Mouse (Mus musculus): ENCODE measurements around the gene Sdhc. TPM values are rescaled to one million over a fixed set of nuclear protein-coding genes. Genes with fewer than 3 reads are reported as not detected.
A peak's percentile ranks its signal among the peaks of the same experiment; 100 is the strongest.
"Not testable (repeated sequence)": the region's sequence is repeated elsewhere in the genome, so short reads cannot be mapped to it uniquely, and the experiment has no call there.

Sdhc gene
- polyA plus RNA-seq, 1 experiment from 2014 or later: 207 TPM

- not testable (repeated sequence) for H3K4me2 ChIP-seq (ENCODE audit: low read depth, low read length); H3K36me3 ChIP-seq (replicated peaks; ENCODE audit: insufficient read depth, low read length); H3K27ac ChIP-seq (ENCODE audit: low read depth); H3K9me3 ChIP-seq (ENCODE audit: low read length); DNase-seq; H3K9ac ChIP-seq (replicated peaks); H3K4me1 ChIP-seq (ENCODE audit: insufficient read depth); H3K4me3 ChIP-seq (ENCODE audit: low read depth, low read length)
- peak; percentile 77 for ATAC-seq
- peaks cover 15% of the 10 kb centered on the region for H3K27me3 ChIP-seq (ENCODE audit: insufficient read depth, low read length)
- WGBS (ENCODE audit: insufficient replicate concordance): 0% methylated on average over 1 of the region's 35 CpGs
These were observed 71.1 kb downstream of the Sdhc start for GRCm38 (mm10) chr1:171079345-171079744.

GRCm38 (mm10) chr1:171078419-171078818, 72.0 kb downstream of the Sdhc start:
- not testable (repeated sequence) for H3K4me3 ChIP-seq (ENCODE audit: low read depth, low read length); H3K4me2 ChIP-seq (ENCODE audit: low read depth, low read length)
- 24% methylated on average over 11 of the region's 12 CpGs for WGBS (ENCODE audit: insufficient replicate concordance)

GRCm38 (mm10) chr1:171077955-171078354, 72.4 kb downstream of the Sdhc start:
- not testable (repeated sequence) for H3K36me3 ChIP-seq (replicated peaks; ENCODE audit: insufficient read depth, low read length); H3K4me2 ChIP-seq (ENCODE audit: low read depth, low read length); H3K9ac ChIP-seq (replicated peaks); H3K9me3 ChIP-seq (ENCODE audit: low read length); H3K4me1 ChIP-seq (ENCODE audit: insufficient read depth); ATAC-seq; DNase-seq; H3K27ac ChIP-seq (ENCODE audit: low read depth); H3K4me3 ChIP-seq (ENCODE audit: low read depth, low read length)
- H3K27me3 ChIP-seq (ENCODE audit: insufficient read depth, low read length): peaks cover 20% of the 10 kb centered on the region
- 3% methylated on average over 13 of the region's 27 CpGs for WGBS (ENCODE audit: insufficient replicate concordance)

More at GRCm38 (mm10) chr1:171078419-171078818, 72.0 kb downstream of the Sdhc start:
- not testable (repeated sequence) for ATAC-seq; H3K27ac ChIP-seq (ENCODE audit: low read depth); DNase-seq; H3K36me3 ChIP-seq (replicated peaks; ENCODE audit: insufficient read depth, low read length); H3K4me1 ChIP-seq (ENCODE audit: insufficient read depth); H3K9me3 ChIP-seq (ENCODE audit: low read length); H3K9ac ChIP-seq (replicated peaks)
- peaks cover 20% of the 10 kb centered on the region for H3K27me3 ChIP-seq (ENCODE audit: insufficient read depth, low read length)

- H3K27me3 ChIP-seq (ENCODE audit: insufficient read depth, low read length): peaks cover 20% of the 10 kb centered on the region
- H3K4me1 ChIP-seq (ENCODE audit: insufficient read depth); H3K27ac ChIP-seq (ENCODE audit: low read depth); H3K9me3 ChIP-seq (ENCODE audit: low read length); H3K36me3 ChIP-seq (replicated peaks; ENCODE audit: insufficient read depth, low read length); H3K4me3 ChIP-seq (ENCODE audit: low read depth, low read length); ATAC-seq; H3K4me2 ChIP-seq (ENCODE audit: low read depth, low read length); DNase-seq; H3K9ac ChIP-seq (replicated peaks): not testable (repeated sequence)
- WGBS (ENCODE audit: insufficient replicate concordance): 43% methylated on average over 5 of the region's 5 CpGs
These were observed 73.2 kb downstream of the Sdhc start for GRCm38 (mm10) chr1:171077192-171077591.

Small RNA genes within 50 kb of the gene (microRNA-seq; reads per million reads assigned to microRNA genes)
- gene Gm27844: not detected

Other genes starting within 250 kb of the Sdhc start
- 0.36 and 0.41 TPM in 2 replicates for gene Fcrlb, start 237.7 kb downstream of the Sdhc start, polyA plus RNA-seq (2015; fragmentation: Nextera tagmentation; extraction: Ambion mirVana)
- 9.0 and 10.4 TPM in 2 replicates for gene Fcrla, start 223.0 kb downstream of the Sdhc start, polyA plus RNA-seq (2015; fragmentation: Nextera tagmentation; extraction: Ambion mirVana)
- 18.0 and 18.7 TPM in 2 replicates for gene Fcgr2b, start 174.1 kb downstream of the Sdhc start, polyA plus RNA-seq (2015; fragmentation: Nextera tagmentation; extraction: Ambion mirVana)
- gene Fcgr4, start 131.7 kb downstream of the Sdhc start, polyA plus RNA-seq (2015; fragmentation: Nextera tagmentation; extraction: Ambion mirVana): 9.4 and 9.7 TPM in 2 replicates
- 40.3 and 41.8 TPM in 2 replicates for gene Fcgr3, start 85.7 kb downstream of the Sdhc start, polyA plus RNA-seq (2015; fragmentation: Nextera tagmentation; extraction: Ambion mirVana)
- gene Cfap126, start 36.7 kb downstream of the Sdhc start, polyA plus RNA-seq (2015; fragmentation: Nextera tagmentation; extraction: Ambion mirVana): 0.90 and 1.5 TPM in 2 replicates
- gene Mpz, start 108 bp upstream of the Sdhc start, polyA plus RNA-seq (2015; fragmentation: Nextera tagmentation; extraction: Ambion mirVana): 0.05 and 0.12 TPM in 2 replicates
- gene Pcp4l1, start 45.7 kb upstream of the Sdhc start, polyA plus RNA-seq (2015; fragmentation: Nextera tagmentation; extraction: Ambion mirVana): 6.7 and 8.2 TPM in 2 replicates
- 49.6 and 53.1 TPM in 2 replicates for gene Nr1i3, start 63.4 kb upstream of the Sdhc start, polyA plus RNA-seq (2015; fragmentation: Nextera tagmentation; extraction: Ambion mirVana)
- 5.7 and 6.6 TPM in 2 replicates for gene Tomm40l, start 71.9 kb upstream of the Sdhc start, polyA plus RNA-seq (2015; fragmentation: Nextera tagmentation; extraction: Ambion mirVana)
- 20,306 and 20,852 TPM in 2 replicates for gene Apoa2, start 74.5 kb upstream of the Sdhc start, polyA plus RNA-seq (2015; fragmentation: Nextera tagmentation; extraction: Ambion mirVana)
- gene Fcer1g, start 83.8 kb upstream of the Sdhc start, polyA plus RNA-seq (2015; fragmentation: Nextera tagmentation; extraction: Ambion mirVana): 171 and 176 TPM in 2 replicates
- 0.41 and 0.51 TPM in 2 replicates for gene Adamts4, start 99.8 kb upstream of the Sdhc start, polyA plus RNA-seq (2015; fragmentation: Nextera tagmentation; extraction: Ambion mirVana)
- gene Ndufs2, start 100.8 kb upstream of the Sdhc start, polyA plus RNA-seq (2015; fragmentation: Nextera tagmentation; extraction: Ambion mirVana): 158 and 170 TPM in 2 replicates
- gene B4galt3, start 119.7 kb upstream of the Sdhc start, polyA plus RNA-seq (2015; fragmentation: Nextera tagmentation; extraction: Ambion mirVana): 16.0 and 16.7 TPM in 2 replicates
- gene Ppox, start 130.6 kb upstream of the Sdhc start, polyA plus RNA-seq (2015; fragmentation: Nextera tagmentation; extraction: Ambion mirVana): 61.5 and 69.6 TPM in 2 replicates
- gene Usp21, start 137.4 kb upstream of the Sdhc start, polyA plus RNA-seq (2015; fragmentation: Nextera tagmentation; extraction: Ambion mirVana): 13.9 and 15.1 TPM in 2 replicates
- 58.1 and 59.6 TPM in 2 replicates for gene Ufc1, start 144.4 kb upstream of the Sdhc start, polyA plus RNA-seq (2015; fragmentation: Nextera tagmentation; extraction: Ambion mirVana)
- 16.4 and 17.7 TPM in 2 replicates for gene Dedd, start 178.5 kb upstream of the Sdhc start, polyA plus RNA-seq (2015; fragmentation: Nextera tagmentation; extraction: Ambion mirVana)
- gene Nit1, start 195.0 kb upstream of the Sdhc start, polyA plus RNA-seq (2015; fragmentation: Nextera tagmentation; extraction: Ambion mirVana): 73.4 and 74.6 TPM in 2 replicates
- gene Pfdn2, start 195.1 kb upstream of the Sdhc start, polyA plus RNA-seq (2015; fragmentation: Nextera tagmentation; extraction: Ambion mirVana): 46.2 and 47.7 TPM in 2 replicates
- gene Klhdc9, start 210.2 kb upstream of the Sdhc start, polyA plus RNA-seq (2015; fragmentation: Nextera tagmentation; extraction: Ambion mirVana): 0.59 and 0.60 TPM in 2 replicates
- 0.15 and 0.22 TPM in 2 replicates for gene Nectin4, start 219.5 kb upstream of the Sdhc start, polyA plus RNA-seq (2015; fragmentation: Nextera tagmentation; extraction: Ambion mirVana)
- gene Arhgap30, start 238.4 kb upstream of the Sdhc start, polyA plus RNA-seq (2015; fragmentation: Nextera tagmentation; extraction: Ambion mirVana): 5.6 and 7.0 TPM in 2 replicates